Mouse (Mus musculus) testis, adult 2 months (tissue): Measurements from ENCODE around the gene Micu1.

Experiments
- CTCF ChIP-seq: fragments of 200-500 bp; IDR thresholded peaks from 2 replicates; pipeline ENCODE4 v1.5.1; 2012; ENCODE audit warnings: low read depth, mild to moderate bottlenecking, inconsistent platforms, low read length, moderate library complexity; ENCODE audit not compliant: control insufficient read depth, insufficient read depth, insufficient replicate concordance
- POLR2A ChIP-seq: fragments of 200-500 bp; IDR thresholded peaks from 2 replicates; pipeline ENCODE4 v1.6.1; 2012; ENCODE audit warnings: low read depth, mild to moderate bottlenecking, inconsistent platforms, low read length, moderate library complexity; ENCODE audit not compliant: control insufficient read depth

DNA sequence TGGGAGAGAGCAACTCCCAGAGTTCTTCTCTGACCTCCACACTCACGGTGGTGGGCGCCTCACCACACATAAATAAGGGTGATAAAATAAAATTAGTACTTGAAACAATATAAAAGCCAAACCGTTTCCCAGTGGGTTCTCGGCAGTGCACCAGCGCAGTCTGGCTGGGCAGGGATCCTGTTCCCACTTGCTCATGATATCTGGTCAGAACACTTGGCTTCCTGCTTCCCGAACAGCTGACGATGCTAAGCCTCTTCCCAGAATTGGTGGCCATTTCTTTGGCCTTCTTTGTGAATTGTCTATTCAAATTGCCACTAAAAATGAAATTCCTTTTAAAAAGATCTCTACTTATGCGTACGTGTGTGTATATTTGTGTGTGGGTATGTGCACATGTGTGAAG is 27.0 kb downstream of the Micu1 start:
- no peak for TF ChIP-seq CTCF
- TF ChIP-seq POLR2A, result no peak
